Mouse (Mus musculus) adrenal gland, postnatal 0 days (tissue): ENCODE measurements around the gene Polr3gl. TPM values are rescaled to one million over a fixed set of nuclear protein-coding genes. Genes with fewer than 3 reads are reported as not detected.

Source experiments
- polyA plus RNA-seq: library from polyadenylated mRNA; unstranded; fragments of >200 nt; fragmentation: Nextera tagmentation; extraction: Ambion mirVana; gene quantifications from 2 replicates; pipeline ENCODE4 v1.2.1, GENCODE M21; 2015

The Polr3gl gene
- 34.6 and 48.1 TPM in 2 replicates for polyA plus RNA-seq

GRCm38 (mm10) chr3:96593790-96594560 lies at the start of gene Polr3gl:
TSS of gene Polr3gl (minus strand) at chr3:96594181.

GRCm38 (mm10) chr3:96634928-96635879 lies 41.2 kb upstream of the Polr3gl start, which contains the start of the genes Pex11b and Gm42957:
TSS of gene Pex11b (plus strand) at chr3:96635376.
TSS of gene Gm42957 (plus strand) at chr3:96635474.

GRCm38 (mm10) chr3:96629729-96630600 lies 36.0 kb upstream of the Polr3gl start, which contains the start of gene Rbm8a:
TSS of gene Rbm8a (plus strand) at chr3:96629933.

GRCm38 (mm10) chr3:96600639-96601250 lies 6.8 kb upstream of the Polr3gl start, which contains the start of gene Lix1l:
TSS of gene Lix1l (plus strand) at chr3:96601149.

GRCm38 (mm10) chr3:96596228-96596707 lies 2.3 kb upstream of the Polr3gl start, which contains the start of gene Ankrd34a:
TSS of gene Ankrd34a (plus strand) at chr3:96596636.

GRCm38 (mm10) chr3:96576690-96577541 lies 17.1 kb downstream of the Polr3gl start, which contains the start of gene Gm16253:
TSS of gene Gm16253 (plus strand) at chr3:96576984.

GRCm38 (mm10) chr3:96557694-96558093 lies 36.3 kb downstream of the Polr3gl start, which contains the start of gene Txnip:
TSS of gene Txnip (plus strand) at chr3:96557957.

Other genes with a start within 250 kb of the Polr3gl start
- gene BC107364, start 141.9 kb downstream of the Polr3gl start, polyA plus RNA-seq = not detected in 2 replicates
- gene Hfe2, start 69.0 kb downstream of the Polr3gl start, polyA plus RNA-seq = 0.88 and 1.3 TPM in 2 replicates
- 428 and 484 TPM in 2 replicates for gene Txnip, start 36.2 kb downstream of the Polr3gl start, polyA plus RNA-seq
- 0.54 and 0.76 TPM in 2 replicates for gene Gm16253, start 17.2 kb downstream of the Polr3gl start, polyA plus RNA-seq
- gene Ankrd34a, start 2.5 kb upstream of the Polr3gl start, polyA plus RNA-seq = 1.1 and 1.6 TPM in 2 replicates
- gene Lix1l, start 7.0 kb upstream of the Polr3gl start, polyA plus RNA-seq = 6.3 and 7.1 TPM in 2 replicates
- gene Rbm8a, start 35.8 kb upstream of the Polr3gl start, polyA plus RNA-seq = 66.6 and 83.3 TPM in 2 replicates
- gene Pex11b, start 41.2 kb upstream of the Polr3gl start, polyA plus RNA-seq = 55.1 and 71.8 TPM in 2 replicates
- gene Gm42957, start 41.3 kb upstream of the Polr3gl start, polyA plus RNA-seq = 0.06 TPM in 1 of 2 replicates, not detected in the other
- 0.84 and 1.3 TPM in 2 replicates for gene Itga10, start 51.4 kb upstream of the Polr3gl start, polyA plus RNA-seq
- gene Ankrd35, start 76.0 kb upstream of the Polr3gl start, polyA plus RNA-seq = 1.5 and 2.2 TPM in 2 replicates
- gene Pias3, start 102.2 kb upstream of the Polr3gl start, polyA plus RNA-seq = 24.3 and 35.9 TPM in 2 replicates
- 5.5 and 10.6 TPM in 2 replicates for gene Nudt17, start 114.4 kb upstream of the Polr3gl start, polyA plus RNA-seq
- 21.9 and 26.0 TPM in 2 replicates for gene Polr3c, start 133.4 kb upstream of the Polr3gl start, polyA plus RNA-seq
- 36.9 and 51.1 TPM in 2 replicates for gene Rnf115, start 133.5 kb upstream of the Polr3gl start, polyA plus RNA-seq
- 1.8 and 2.4 TPM in 2 replicates for gene Pdzk1, start 235.1 kb upstream of the Polr3gl start, polyA plus RNA-seq
- 0.06 and 0.15 TPM in 2 replicates for gene Cd160, start 235.2 kb upstream of the Polr3gl start, polyA plus RNA-seq